Mouse (Mus musculus): ENCODE results near the gene B430306N03Rik.

Gene B430306N03Rik

DNA sequence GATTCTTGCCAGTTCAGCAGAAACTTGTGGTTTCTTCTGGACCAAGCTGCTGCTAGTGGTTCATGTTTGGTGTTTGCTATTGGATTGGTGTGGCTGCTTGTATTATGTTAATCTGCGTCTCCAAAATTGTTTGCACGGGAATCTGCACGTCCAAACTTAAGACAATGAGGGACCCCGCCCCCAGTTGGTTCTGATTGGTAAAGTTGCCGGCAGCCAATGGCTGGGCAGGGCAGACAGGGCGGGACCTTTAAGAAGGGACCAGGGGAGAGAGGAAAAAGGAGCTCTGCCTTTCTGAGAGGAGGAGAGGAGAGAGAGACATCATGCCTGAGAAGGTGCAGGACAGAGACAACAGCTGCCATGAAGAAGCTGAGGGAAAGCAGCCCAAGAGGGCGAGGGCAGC lies 40.2 kb upstream of the B430306N03Rik start:
- peaks cover 6% of the 10 kb centered on the region; the same call in 1 of the 2 replicates for H3K27me3 ChIP-seq (ENCODE audit: insufficient read depth, low read length)
- peaks cover 18% of the 10 kb centered on the region for H3K4me1 ChIP-seq (replicated peaks; ENCODE audit: low read depth, low read length)
- no peak for TF ChIP-seq POU5F1 (IDR thresholded peaks at IDR 0.05; ENCODE audit: borderline replicate concordance, low read length)
- TF ChIP-seq CTCF (conservative IDR thresholded peaks at IDR 0.05; ENCODE audit: low read length), result no peak
- TF ChIP-seq NANOG (IDR thresholded peaks at IDR 0.05; ENCODE audit: borderline replicate concordance, low read length), result no peak

GRCm38 (mm10) chr17:48278381-48278780 lies 37.6 kb upstream of the B430306N03Rik start:
- Histone ChIP-seq H3K27me3 (ENCODE audit: insufficient read depth, low read length) (peaks cover 6% of the 10 kb centered on the region; the same call in 1 of the 2 replicates), H3K36me3 (ENCODE audit: insufficient read depth, low read length) (no peaks in the 10 kb centered on the region), H3K4me1 (replicated peaks; ENCODE audit: low read depth, low read length) (peaks cover 23% of the 10 kb centered on the region), H3K9me3 (ENCODE audit: low read length) (no peaks in the 10 kb centered on the region), H3K4me3 (replicated peaks; ENCODE audit: low read length) (no peak overlapping the region)
- TF ChIP-seq POU5F1 (IDR thresholded peaks at IDR 0.05; ENCODE audit: borderline replicate concordance, low read length) (no peak), CTCF (conservative IDR thresholded peaks at IDR 0.05; ENCODE audit: low read length) (no peak), NANOG (IDR thresholded peaks at IDR 0.05; ENCODE audit: borderline replicate concordance, low read length) (no peak)

More for the DNA sequence above, 40.2 kb upstream of the B430306N03Rik start:
- Histone ChIP-seq H3K36me3 (ENCODE audit: insufficient read depth, low read length) (no peaks in the 10 kb centered on the region), H3K4me3 (replicated peaks; ENCODE audit: low read length) (no peak overlapping the region), H3K9me3 (ENCODE audit: low read length) (no peaks in the 10 kb centered on the region)

- H3K36me3 ChIP-seq (ENCODE audit: insufficient read depth, low read length), result no peaks in the 10 kb centered on the region
- TF ChIP-seq NANOG (IDR thresholded peaks at IDR 0.05; ENCODE audit: borderline replicate concordance, low read length) (no peak), CTCF (conservative IDR thresholded peaks at IDR 0.05; ENCODE audit: low read length) (no peak), POU5F1 (IDR thresholded peaks at IDR 0.05; ENCODE audit: borderline replicate concordance, low read length) (no peak)
- H3K4me1 ChIP-seq (replicated peaks; ENCODE audit: low read depth, low read length), result peaks cover 23% of the 10 kb centered on the region
- H3K27me3 ChIP-seq (ENCODE audit: insufficient read depth, low read length), result peaks cover 6% of the 10 kb centered on the region; the same call in 1 of the 2 replicates
- H3K4me3 ChIP-seq (replicated peaks; ENCODE audit: low read length), result no peak overlapping the region
- no peaks in the 10 kb centered on the region for H3K9me3 ChIP-seq (ENCODE audit: low read length)
These were observed 36.9 kb upstream of the B430306N03Rik start for GRCm38 (mm10) chr17:48279002-48279401.

DNA sequence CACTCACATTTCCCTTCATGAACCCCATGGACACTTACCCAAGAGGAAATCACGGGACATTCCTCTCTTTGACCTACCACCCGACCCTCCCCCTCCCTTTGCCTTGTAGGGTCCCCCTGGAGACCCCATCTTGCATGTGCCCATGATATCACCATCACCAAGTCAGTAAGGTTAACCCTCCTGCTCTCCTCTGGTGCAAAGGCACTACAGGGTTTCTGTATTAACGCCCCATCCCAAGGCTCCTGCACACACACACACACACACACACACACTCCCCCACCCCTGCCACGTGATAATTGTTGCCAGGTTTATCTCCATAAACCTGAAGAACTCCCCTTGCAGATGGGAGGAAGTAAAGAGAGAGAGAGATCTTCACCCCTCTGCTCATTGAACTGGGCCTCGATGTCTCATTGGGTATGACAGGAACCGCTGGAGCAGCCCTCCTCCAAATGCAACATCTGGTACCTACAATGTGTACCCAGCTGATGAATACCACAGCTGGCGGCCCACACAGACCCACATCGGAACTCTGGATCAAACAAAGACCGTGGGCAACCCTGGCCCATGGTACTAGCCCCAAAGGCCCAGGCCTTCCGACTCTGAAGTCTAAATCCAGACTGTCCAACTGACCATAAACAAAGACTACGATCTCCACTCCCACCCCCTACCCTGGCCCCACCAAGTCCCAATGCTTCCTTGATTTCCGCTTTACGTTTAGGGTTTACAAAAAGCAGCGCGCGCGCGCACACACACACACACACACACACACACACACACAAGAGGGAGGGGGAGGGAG lies 34.8 kb upstream of the B430306N03Rik start:
- TF ChIP-seq POU5F1 (IDR thresholded peaks at IDR 0.05; ENCODE audit: borderline replicate concordance, low read length), result no peak
- no peak for TF ChIP-seq NANOG (IDR thresholded peaks at IDR 0.05; ENCODE audit: borderline replicate concordance, low read length)
- no peak for TF ChIP-seq CTCF (conservative IDR thresholded peaks at IDR 0.05; ENCODE audit: low read length)
- H3K4me3 ChIP-seq (replicated peaks; ENCODE audit: low read length), result peak overlapping the region; percentile 58
- no peaks in the 10 kb centered on the region for H3K36me3 ChIP-seq (ENCODE audit: insufficient read depth, low read length)
- H3K9me3 ChIP-seq (ENCODE audit: low read length), result no peaks in the 10 kb centered on the region
- H3K4me1 ChIP-seq (replicated peaks; ENCODE audit: low read depth, low read length), result peaks cover 11% of the 10 kb centered on the region
- H3K27me3 ChIP-seq (ENCODE audit: insufficient read depth, low read length), result peaks cover 6% of the 10 kb centered on the region; the same call in 1 of the 2 replicates

DNA sequence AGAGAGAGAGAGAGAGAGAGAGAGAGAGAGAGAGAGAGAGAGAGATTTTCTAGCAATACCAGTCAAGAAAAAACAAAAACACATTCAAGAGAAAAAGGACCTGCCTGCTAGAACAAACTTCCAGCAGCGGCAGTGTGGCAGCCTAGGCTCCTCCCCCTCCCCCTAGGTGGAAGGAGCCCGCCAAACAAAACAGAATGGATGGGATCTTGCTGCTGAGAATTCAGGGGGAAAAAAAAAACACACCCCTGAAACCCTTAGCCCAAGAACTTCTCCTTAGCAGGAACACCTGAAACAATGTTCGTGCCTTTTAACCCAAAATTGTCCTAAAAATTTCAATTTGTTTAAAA lies 34.2 kb upstream of the B430306N03Rik start:
- Histone ChIP-seq H3K4me3 (replicated peaks; ENCODE audit: low read length) (peak overlapping the region; percentile 58), H3K4me1 (replicated peaks; ENCODE audit: low read depth, low read length) (peaks cover 15% of the 10 kb centered on the region), H3K27me3 (ENCODE audit: insufficient read depth, low read length) (peaks cover 6% of the 10 kb centered on the region; the same call in 1 of the 2 replicates), H3K9me3 (ENCODE audit: low read length) (no peaks in the 10 kb centered on the region), H3K36me3 (ENCODE audit: insufficient read depth, low read length) (no peaks in the 10 kb centered on the region)
- no peak for TF ChIP-seq NANOG (IDR thresholded peaks at IDR 0.05; ENCODE audit: borderline replicate concordance, low read length)

DNA sequence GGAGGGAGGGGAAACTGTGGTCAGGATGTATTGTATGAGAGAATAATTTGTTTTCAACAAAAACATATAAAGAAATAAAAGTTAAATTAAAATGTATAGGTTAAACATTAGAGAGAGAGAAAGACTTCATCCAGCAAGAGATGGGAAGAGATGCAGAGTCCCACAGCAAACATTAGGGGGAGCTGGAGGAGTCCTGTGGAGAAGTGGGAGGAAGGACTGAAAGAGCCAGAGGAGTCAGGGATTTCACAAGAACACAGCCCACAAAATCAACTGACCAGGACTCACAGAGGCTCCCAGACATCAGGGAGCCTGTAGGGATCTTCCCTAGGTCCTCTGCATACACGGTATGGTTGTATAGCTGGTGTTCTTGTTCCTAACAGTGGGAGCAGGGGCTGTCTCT lies 29.2 kb upstream of the B430306N03Rik start:
- H3K4me3 ChIP-seq (replicated peaks; ENCODE audit: low read length), result no peak overlapping the region
- H3K4me1 ChIP-seq (replicated peaks; ENCODE audit: low read depth, low read length), result peaks cover 9% of the 10 kb centered on the region
- H3K36me3 ChIP-seq (ENCODE audit: insufficient read depth, low read length), result no peaks in the 10 kb centered on the region
- TF ChIP-seq NANOG (IDR thresholded peaks at IDR 0.05; ENCODE audit: borderline replicate concordance, low read length) (no peak), CTCF (conservative IDR thresholded peaks at IDR 0.05; ENCODE audit: low read length) (peak; percentile 31; the same call in 1 of the 2 replicates)
- no peaks in the 10 kb centered on the region for H3K27me3 ChIP-seq (ENCODE audit: insufficient read depth, low read length)
- peaks cover 10% of the 10 kb centered on the region for H3K9me3 ChIP-seq (ENCODE audit: low read length)

DNA sequence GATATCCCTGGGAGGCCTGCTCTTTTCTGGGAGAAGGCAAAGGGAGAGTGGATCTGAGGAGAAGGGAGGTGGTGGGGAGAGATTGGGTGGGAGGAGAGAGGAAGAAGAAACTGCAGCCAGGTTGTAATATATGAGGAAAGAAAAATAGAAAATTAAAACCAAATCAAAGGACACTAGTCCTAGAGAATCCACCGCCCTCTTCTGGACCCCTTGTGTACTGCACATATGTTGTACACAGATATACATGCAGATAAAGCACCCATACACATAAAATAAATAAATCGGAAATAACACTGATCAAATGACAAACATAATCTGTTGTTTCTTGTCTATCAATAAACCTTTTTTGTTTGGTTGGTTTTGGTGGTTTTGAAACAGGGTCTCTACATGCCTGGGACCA lies 28.7 kb upstream of the B430306N03Rik start:
- Histone ChIP-seq H3K36me3 (ENCODE audit: insufficient read depth, low read length) (no peaks in the 10 kb centered on the region), H3K4me1 (replicated peaks; ENCODE audit: low read depth, low read length) (peaks cover 8% of the 10 kb centered on the region), H3K27me3 (ENCODE audit: insufficient read depth, low read length) (no peaks in the 10 kb centered on the region), H3K4me3 (replicated peaks; ENCODE audit: low read length) (no peak overlapping the region), H3K9me3 (ENCODE audit: low read length) (peaks cover 10% of the 10 kb centered on the region)
- no peak for TF ChIP-seq NANOG (IDR thresholded peaks at IDR 0.05; ENCODE audit: borderline replicate concordance, low read length)
- TF ChIP-seq CTCF (conservative IDR thresholded peaks at IDR 0.05; ENCODE audit: low read length), result peak; percentile 42
- no peak for TF ChIP-seq POU5F1 (IDR thresholded peaks at IDR 0.05; ENCODE audit: borderline replicate concordance, low read length)

GRCm38 (mm10) chr17:48293500-48294194 lies 22.3 kb upstream of the B430306N03Rik start:
- peaks cover 19% of the 10 kb centered on the region for H3K4me1 ChIP-seq (replicated peaks; ENCODE audit: low read depth, low read length)
- H3K4me3 ChIP-seq (replicated peaks; ENCODE audit: low read length), result no peak overlapping the region
- no peaks in the 10 kb centered on the region for H3K36me3 ChIP-seq (ENCODE audit: insufficient read depth, low read length)
- no peak for TF ChIP-seq CTCF (conservative IDR thresholded peaks at IDR 0.05; ENCODE audit: low read length)
- no peak for TF ChIP-seq NANOG (IDR thresholded peaks at IDR 0.05; ENCODE audit: borderline replicate concordance, low read length)
- no peak for TF ChIP-seq POU5F1 (IDR thresholded peaks at IDR 0.05; ENCODE audit: borderline replicate concordance, low read length)
- H3K9me3 ChIP-seq (ENCODE audit: low read length), result peaks cover 7% of the 10 kb centered on the region
- H3K27me3 ChIP-seq (ENCODE audit: insufficient read depth, low read length), result no peaks in the 10 kb centered on the region
